Mouse (Mus musculus): ENCODE results near the gene Senp5.

Gene Senp5

DNA sequence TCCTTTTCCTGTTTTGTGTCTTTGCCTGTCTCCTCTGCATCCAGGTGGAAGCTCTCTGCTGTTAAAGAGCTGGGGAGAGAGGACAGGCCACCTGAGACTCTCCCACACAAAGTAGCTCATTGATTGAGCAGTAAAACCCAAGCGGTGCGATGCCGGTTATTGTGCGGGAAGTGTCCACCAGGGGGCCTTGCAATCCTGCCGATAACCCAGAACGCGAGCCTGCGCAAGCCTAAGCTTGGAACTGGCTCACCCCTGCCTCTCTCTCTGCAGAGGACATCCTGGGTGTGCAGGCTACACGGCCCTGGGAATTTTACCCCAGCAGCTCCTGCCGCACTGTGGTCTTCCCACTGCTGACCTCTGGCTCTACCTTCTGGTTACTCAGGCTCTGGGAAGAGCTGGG is 59.1 kb downstream of the Senp5 start:
- no peak for DNase-seq (ENCODE audit: extremely low read depth, low read depth, low spot score)

DNA sequence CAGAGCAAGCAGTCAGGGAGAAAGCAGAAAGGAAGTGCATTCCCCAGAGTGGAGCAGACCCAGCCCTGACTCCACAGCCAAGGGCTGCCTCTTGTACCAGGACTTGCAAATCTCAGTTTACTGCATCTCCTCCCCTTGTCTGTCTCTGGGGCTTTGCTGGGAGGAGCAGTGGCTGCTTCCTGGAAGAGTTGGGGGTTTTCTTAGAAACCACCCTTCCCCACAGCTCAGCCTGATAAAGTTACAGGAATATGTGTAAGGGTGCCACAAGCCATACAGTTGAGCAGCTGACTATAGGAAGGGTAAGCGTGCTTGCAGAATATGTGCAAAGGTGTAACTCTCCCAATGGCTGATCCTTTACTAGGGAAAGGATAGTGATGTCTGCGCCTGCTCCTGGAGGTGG is 62.5 kb downstream of the Senp5 start:
- DNase-seq (ENCODE audit: extremely low read depth, low read depth, low spot score), result no peak

DNA sequence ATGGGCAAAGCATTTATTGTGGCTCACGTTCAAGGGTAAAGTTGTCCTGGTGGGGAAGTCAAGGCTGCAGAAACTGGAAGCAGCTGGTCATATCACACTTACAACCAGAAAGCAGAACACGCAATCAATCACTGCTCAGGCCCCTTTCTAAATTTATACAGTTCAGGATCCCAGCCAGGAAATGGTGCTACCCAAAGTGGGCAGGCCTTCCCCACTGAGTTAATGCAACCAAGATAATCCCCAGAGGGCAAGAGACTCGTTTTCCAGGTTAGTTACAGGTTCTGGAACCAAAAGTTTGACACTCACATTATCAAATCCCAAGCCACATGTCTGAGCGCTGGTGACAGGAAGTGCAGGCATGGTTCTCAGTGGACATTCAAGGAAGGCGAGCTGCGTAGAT is 64.2 kb downstream of the Senp5 start:
- no peak for DNase-seq (ENCODE audit: extremely low read depth, low read depth, low spot score)

DNA sequence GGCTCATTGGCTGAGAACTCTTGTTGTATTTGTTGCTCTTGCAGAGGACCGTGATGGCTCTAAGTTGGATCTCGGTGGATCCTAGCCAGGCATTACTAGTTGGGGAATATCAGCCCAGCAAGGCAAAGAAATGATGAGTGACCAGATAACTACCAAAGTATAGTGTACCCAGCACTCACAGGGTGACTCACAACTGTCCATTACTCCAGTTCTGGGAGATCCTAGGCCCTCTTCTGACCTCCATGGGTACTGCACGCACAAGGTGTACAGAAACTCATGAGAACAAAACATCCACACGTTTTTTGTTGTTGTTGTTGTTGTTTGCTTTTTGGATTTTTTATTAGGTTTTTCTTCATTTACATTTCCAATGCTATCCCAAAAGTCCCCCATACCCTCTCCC is 66.5 kb downstream of the Senp5 start:
- DNase-seq (ENCODE audit: extremely low read depth, low read depth, low spot score), result no peak

DNA sequence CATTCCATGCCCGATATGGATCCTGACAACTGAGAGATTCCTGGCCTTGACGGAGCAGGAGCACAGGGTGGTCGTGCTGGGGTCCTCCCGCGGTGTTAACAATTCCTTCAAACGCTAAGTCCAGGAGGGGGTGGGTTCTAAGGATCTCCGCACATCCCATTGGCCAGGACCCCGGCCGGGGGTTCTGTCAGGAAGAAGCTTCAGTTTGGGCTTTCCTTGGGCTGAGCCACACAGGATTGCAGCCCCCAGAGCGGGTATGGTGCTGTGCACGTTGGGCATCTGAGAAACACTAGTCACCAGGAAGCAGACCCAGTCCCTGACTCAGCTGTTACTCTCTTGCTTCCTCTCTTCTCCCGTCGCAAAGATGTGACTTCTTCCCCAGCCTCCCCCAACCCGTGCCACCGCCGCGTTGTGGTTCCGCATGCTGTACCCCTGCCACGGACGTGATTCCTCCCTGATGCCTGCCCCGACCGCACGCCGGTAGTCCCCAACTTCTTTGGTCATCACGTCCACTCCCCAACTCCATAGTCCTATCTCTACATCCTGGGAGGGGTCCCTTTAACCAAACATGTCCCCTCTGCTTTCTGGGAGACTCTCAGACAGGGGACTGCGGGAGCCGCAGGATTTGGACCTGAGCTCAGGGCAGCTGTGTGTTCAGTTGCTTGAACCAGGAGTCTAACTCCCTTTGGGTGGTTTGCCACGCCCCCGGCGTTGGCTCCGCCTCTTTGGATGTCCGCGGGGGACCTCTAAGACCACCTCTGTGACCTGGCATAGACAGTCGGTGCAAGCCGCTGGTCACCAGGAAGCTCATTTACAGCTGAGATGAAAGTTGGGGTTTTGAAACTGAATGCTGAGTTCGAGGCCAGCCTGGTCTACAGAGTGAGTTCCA is 67.8 kb downstream of the Senp5 start:
- DNase-seq (ENCODE audit: extremely low read depth, low read depth, low spot score), result no peak

DNA sequence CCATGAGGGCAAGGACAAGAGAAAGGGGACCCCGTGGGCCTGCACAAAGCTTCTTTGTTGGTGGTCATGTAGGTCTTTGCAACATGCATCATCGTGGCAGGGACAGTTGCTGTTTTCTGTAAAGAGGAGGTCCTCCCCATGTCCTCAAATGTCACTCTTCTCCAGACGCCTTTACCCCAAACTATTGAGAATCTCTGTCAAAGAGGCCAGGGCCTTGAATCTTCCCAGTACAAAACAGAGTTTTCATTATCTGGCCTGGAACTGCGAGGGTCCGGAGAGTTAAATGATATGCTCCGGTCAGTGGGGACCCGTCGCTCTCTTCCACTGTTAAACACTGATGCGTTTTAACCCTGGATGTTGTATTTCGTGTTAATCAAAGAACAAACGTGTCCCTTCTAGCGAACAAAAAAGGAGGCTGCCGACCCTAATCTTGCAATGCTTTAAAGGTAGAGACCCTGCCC is 68.5 kb downstream of the Senp5 start:
- DNase-seq (ENCODE audit: extremely low read depth, low read depth, low spot score), result no peak

DNA sequence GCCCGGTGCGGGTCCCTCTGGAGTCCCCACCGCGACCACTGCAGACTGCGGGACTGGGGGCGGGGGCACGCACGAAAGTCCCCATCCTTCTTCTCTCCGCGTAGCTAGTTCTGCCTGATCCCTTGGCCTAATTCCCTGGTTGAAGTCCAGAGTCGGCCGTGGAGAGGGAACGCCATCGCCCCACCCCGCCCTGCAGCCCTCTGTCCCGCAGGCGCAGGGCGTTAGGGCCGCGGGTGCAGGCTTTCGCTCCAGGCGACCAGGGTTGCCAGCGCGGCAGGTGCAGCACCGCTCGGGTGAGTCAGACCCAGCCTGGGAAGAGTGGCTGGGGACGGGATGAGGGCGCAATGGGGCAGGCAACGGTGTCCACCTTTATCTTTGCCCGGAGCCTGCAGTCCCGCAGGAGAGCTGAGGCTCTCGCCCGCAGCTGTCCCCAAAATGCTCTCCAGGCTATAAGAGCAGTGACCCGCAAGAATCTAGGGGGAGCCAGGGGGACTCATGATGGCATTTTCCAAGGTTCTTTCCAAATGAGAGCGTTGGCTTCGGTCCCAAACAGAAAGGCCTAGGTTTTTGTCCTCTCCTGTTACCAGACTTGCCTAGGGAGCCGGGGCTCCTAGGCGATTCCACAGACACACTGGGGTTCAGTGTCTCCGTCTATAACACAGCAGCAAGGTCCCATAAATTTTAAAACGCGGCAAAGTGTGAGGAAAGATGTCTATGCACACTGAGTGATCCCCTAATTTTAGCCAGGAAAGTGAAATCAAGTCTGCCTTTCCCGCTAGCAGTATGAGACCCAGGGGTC is 69.1 kb downstream of the Senp5 start, which contains the start of gene Pigz:
Gene Pigz, plus strand, starts transcription at position 101 of the 799 bp plus-strand sequence.
- no peak for DNase-seq (ENCODE audit: extremely low read depth, low read depth, low spot score)

DNA sequence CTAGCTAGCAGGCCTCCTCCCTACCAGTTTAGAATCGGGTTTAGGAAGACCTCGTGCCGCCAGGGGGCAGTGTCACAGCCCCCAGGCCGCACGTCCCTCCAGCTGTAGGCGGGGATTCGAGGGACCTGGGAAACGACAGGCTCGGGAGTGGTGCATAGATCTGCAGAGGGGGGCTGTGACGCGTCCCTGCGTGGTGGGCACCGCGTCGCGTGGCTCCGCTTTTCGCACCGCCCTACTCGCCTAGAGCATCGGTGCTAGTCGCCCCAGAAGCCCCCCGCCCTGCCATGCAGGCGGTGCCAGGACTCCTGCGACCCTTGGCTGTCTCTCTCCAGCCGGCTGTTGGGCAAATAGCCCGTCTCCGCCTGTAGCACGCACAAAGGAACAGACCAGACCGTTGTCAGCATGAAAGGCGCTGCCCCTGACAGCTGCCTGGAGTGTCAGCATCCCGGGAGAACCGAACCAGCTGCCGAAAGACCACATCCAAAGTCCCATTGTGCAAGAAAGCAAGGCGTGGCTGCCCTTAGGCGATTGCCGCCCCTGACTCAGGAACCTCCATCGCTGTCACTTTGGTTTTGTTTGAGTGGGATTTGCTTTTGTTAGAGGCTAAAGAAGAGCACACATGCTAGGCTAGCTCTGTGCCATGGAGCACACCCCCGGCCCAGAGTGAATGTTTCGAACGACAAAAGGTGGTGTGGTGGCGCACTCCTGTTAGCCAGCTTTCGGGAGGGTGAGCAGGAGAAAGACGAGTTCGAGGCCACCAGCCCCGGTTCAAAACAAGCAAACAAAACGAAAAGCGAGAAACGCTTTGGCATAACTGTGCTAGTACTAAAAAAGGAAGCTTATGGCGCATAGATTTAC is 70.0 kb downstream of the Senp5 start:
- no peak for DNase-seq (ENCODE audit: extremely low read depth, low read depth, low spot score)

DNA sequence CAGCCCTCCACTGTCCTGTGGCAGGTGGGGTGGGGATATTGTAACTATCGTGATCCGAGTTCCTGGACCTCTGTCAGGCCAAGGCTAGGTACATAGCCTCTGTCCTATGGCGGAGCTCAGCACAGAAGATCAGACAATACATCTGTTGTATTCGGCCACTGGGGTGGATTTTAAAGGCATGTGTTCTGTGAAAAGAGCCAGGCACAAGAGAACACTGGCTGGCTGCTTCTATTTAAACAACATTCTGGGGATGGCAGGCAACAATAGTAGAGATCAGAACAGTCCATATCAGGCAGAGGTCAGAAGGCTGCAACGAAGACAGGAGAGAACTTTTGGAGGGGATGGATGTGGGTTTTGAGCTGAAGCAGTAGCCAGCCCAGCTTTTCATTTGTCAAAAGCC is 70.8 kb downstream of the Senp5 start:
- DNase-seq (ENCODE audit: extremely low read depth, low read depth, low spot score), result no peak

DNA sequence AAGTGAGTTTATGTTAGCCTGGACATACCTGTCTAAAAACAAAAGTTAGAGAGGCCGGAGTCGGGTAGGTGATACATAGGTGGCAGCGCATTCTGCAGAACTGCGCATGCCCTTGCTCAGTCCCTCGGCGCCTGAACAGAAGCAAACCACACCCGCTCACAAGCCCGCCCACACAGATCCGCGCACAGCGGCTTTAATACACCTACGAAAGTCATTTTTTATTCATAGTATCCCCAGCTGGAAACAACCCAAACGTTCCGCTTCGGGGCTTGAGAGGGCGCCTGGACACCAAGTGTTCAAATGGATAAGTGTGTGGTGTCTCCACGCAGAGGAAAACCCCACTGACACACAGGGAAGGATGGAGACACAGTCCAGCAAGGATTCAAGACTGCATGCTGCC is 71.8 kb downstream of the Senp5 start:
- no peak for DNase-seq (ENCODE audit: extremely low read depth, low read depth, low spot score)

DNA sequence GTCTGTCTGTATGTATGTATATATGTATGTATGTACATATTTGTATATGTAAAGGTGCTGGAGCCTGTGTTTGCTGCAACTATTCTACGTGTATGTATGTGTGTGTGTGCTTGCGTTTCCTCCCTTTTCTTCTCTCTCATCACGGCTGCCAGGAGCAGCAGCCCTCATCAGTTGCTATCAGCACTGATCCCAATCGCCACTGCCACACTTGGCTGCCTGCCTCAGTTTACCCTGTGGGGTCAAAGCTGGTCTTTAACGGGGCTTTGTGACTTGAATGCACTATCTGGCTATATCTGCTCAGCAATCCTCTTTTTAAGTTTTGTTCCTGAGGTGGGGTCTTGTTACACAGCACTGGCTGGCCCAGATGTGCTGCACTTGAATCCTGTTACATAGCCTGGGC is 75.7 kb downstream of the Senp5 start:
- DNase-seq (ENCODE audit: extremely low read depth, low read depth, low spot score), result no peak

DNA sequence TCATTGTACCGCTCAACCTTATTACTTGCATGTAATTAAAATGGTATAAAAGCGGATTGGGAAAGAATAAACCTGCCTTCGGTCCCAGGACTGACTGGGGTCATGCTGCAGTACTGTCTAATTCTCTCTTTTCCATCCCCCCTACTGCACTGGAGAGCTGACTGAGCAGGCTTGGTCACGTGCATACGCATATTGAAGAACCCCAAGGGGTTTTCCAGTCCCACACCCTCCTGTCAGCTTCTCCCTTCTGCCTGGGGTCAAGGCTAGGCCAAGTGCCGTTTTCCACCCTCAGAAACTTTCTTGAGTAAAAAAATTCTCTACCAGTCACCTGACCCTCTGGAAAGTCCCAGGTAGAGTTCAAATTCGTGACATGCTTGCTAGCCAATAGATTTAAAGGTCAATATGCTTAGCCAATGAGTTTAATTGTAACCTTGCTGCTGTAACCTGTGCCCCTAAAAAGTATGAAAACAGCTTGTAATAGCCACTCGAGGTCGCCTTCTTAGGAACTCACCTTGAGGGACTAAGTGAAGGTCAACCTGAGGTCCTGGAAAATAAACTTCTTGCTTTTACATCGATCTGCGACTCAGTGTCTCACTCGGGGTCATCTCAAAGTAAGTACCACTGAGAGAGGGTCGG is 76.4 kb downstream of the Senp5 start:
- no peak for DNase-seq (ENCODE audit: extremely low read depth, low read depth, low spot score)

DNA sequence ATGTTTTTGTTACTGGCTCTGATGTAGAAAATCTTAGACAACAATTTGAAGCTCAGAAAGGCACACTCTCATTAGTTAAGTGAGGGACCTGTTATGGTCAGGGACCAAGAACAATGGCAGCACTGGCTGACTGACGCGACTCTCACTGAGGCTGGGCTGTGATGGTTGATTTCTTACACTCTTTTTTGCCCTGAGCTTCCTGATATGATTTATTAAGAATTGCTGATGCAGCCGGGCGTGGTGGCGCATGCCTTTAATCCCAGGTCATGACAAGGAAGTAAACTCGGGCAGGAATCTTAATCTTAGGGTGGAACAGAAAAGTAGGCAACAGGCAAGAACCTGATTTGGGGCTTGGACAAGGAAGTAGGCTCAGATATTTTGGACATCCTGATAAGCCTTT is 77.0 kb downstream of the Senp5 start:
- DNase-seq (ENCODE audit: extremely low read depth, low read depth, low spot score), result no peak

DNA sequence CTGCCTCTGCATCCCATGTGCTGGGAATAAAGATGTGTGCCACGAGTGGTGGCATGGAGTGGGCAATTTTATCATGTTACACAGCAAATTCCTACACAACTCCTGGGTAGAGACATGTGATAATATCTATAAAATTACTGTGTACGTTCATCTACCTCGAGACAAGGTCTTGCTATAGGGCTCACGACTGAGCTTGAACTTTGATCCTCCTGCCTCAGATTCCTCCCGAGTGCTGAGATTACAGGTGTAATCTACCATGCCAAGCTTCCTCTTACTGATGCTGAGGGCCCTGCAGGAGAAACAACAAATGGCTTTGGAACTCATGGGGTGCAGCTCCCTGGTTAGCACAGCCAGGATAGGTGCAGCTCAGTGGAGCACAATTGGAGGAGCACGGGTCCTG is 78.7 kb downstream of the Senp5 start:
- no peak for DNase-seq (ENCODE audit: extremely low read depth, low read depth, low spot score)

DNA sequence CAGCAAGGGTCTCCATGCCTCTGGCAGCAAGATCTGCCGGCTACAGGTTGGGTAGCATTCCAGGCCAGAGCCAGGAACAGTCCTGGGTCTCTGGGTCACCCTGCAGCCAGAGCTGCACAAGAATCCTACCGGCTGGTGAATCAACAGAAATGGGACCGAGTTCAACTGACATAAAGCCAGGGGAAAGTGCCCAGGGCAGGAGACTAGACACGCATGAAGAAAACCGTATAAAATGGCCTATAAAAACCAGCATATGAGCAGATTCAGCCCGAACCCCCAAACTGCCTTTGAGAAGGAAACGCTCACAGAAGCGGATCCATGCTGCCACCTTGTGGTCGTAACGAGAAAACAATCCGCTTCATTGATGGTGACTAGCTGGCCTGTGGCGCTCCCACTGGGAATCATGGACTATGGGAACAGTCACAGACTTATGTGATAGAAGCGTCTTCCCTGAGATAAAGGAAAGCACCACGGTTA is 84.8 kb downstream of the Senp5 start:
- DNase-seq (ENCODE audit: extremely low read depth, low read depth, low spot score), result no peak

DNA sequence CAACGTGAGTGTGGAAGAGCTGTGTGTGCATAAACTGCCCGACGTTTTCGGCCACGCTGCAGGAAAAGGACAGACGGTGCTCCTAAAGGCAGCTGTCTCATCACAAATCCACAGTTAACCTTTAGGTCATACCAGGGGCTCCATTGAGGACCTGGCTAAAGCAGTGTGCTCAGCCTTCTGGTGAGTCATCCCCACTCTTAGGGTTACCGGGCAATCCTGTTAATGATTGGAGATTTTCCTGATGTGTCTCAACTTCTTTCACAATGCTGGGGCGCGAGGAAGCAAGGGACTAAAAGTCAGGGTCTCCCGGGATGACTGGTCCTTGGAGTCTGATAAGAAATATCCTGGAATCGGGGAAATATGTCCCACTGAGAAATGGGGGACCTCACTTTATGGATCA is 85.3 kb downstream of the Senp5 start:
- no peak for DNase-seq (ENCODE audit: extremely low read depth, low read depth, low spot score)

DNA sequence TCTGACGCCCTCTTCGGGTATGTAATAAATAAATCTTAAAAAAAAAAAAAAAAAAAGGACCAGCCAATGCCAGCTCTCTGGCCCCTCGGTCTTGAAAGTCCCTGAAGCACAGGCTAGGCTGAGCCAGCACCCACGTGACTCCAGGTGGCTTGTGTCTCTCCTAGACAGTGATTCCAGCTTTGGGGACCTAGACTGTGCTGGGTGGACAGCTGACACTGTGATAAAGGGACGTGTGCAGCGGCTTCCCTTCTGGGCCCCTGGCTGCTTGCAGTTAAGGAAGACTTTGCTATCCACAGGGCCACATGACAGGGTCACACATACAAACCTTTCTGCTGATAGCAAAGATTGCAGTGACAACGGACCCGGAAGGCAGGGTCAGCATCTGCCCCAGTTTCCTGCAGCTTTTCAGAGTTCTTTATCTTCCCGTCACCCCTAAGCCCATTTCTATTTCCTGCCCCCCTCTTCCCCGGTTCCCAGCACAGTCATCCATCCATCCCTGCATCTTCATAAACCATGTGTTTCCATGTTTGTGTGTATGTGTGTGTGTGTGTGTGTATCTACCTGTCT is 92.7 kb downstream of the Senp5 start:
- no peak for DNase-seq (ENCODE audit: extremely low read depth, low read depth, low spot score)

All from fat pad, adult 2 months (tissue).